Mouse (Mus musculus) cerebellum, postnatal 14 days (tissue): Measurements from ENCODE around the gene Plekha5.
"Not testable (repeated sequence)": the region's sequence is repeated elsewhere in the genome, so short reads cannot be mapped to it uniquely, and the experiment has no call there.

ENCODE experiments used
- DNase-seq, 2 experiments: peaks; one replicate each; pipeline ENCODE4 v3.0.0; 2021; ENCODE audit warnings: mixed read lengths in 2 of 2

Plekha5 gene

GRCm38 (mm10) chr6:140490921-140491537 lies 67.2 kb downstream of the Plekha5 start:
- peak; percentile 47 to 59 for DNase-seq

- DNase-seq: no peak
These were observed 68.2 kb downstream of the Plekha5 start for GRCm38 (mm10) chr6:140492043-140492442.

GRCm38 (mm10) chr6:140498074-140498473 lies 74.2 kb downstream of the Plekha5 start:
- DNase-seq: no peak

- DNase-seq: no peak
These were observed 75.1 kb downstream of the Plekha5 start for GRCm38 (mm10) chr6:140498958-140499357.

- DNase-seq: not testable (repeated sequence)
These were observed 77.0 kb downstream of the Plekha5 start for GRCm38 (mm10) chr6:140500829-140501228.

- DNase-seq: no peak
These were observed 78.0 kb downstream of the Plekha5 start for GRCm38 (mm10) chr6:140501841-140502240.

- DNase-seq: no peak
These were observed 80.9 kb downstream of the Plekha5 start for GRCm38 (mm10) chr6:140504796-140505195.

- no peak for DNase-seq
These were observed 83.8 kb downstream of the Plekha5 start for GRCm38 (mm10) chr6:140507605-140508004.

GRCm38 (mm10) chr6:140508475-140509150 lies 84.8 kb downstream of the Plekha5 start:
- peak; percentile 45 to 65 for DNase-seq

- no peak for DNase-seq
These were observed 85.3 kb downstream of the Plekha5 start for GRCm38 (mm10) chr6:140509151-140509530.

- no peak for DNase-seq
These were observed 88.2 kb downstream of the Plekha5 start for GRCm38 (mm10) chr6:140512016-140512415.

- no peak for DNase-seq
These were observed 88.6 kb downstream of the Plekha5 start for GRCm38 (mm10) chr6:140512427-140512826.

GRCm38 (mm10) chr6:140514205-140515110 lies 90.6 kb downstream of the Plekha5 start:
- no peak for DNase-seq

- no peak for DNase-seq
These were observed 91.7 kb downstream of the Plekha5 start for GRCm38 (mm10) chr6:140515550-140515949.

GRCm38 (mm10) chr6:140516202-140516601 lies 92.3 kb downstream of the Plekha5 start:
- no peak for DNase-seq

GRCm38 (mm10) chr6:140517188-140517587 lies 93.3 kb downstream of the Plekha5 start:
- DNase-seq: peak in 1 of 2 experiments; percentile 71

GRCm38 (mm10) chr6:140519019-140519418 lies 95.2 kb downstream of the Plekha5 start:
- DNase-seq: peak; percentile 59 to 68

GRCm38 (mm10) chr6:140519488-140520159 lies 95.8 kb downstream of the Plekha5 start:
- DNase-seq: peak; percentile 81 to 84

- DNase-seq: no peak
These were observed 97.1 kb downstream of the Plekha5 start for GRCm38 (mm10) chr6:140520961-140521360.

GRCm38 (mm10) chr6:140521832-140522231 lies 98.0 kb downstream of the Plekha5 start:
- no peak for DNase-seq

GRCm38 (mm10) chr6:140523600-140523999 lies 99.7 kb downstream of the Plekha5 start:
- no peak for DNase-seq

GRCm38 (mm10) chr6:140528414-140528813 lies 104.6 kb downstream of the Plekha5 start:
- no peak for DNase-seq

GRCm38 (mm10) chr6:140532858-140533257 lies 109.0 kb downstream of the Plekha5 start:
- not testable (repeated sequence) for DNase-seq
